Mouse (Mus musculus) forebrain, embryonic 14.5 days (tissue): ENCODE results near the gene Mbnl1. TPM values are rescaled to one million over a fixed set of nuclear protein-coding genes. Genes with fewer than 3 reads are reported as not detected.

Experiments
- ATAC-seq: fragments of 200-750 bp; cut with Nextera tagmentation; 2 replicates; pipeline ENCODE4 v1.8.0; 2017; ENCODE audit warnings: mild to moderate bottlenecking, moderate library complexity
- DNase-seq: peaks from one replicate; pipeline ENCODE4 v3.0.0-alpha.2; 2015; ENCODE audit warnings: low spot score
- H3K27ac ChIP-seq: fragments of 300-500 bp; sonication (generic); 2 replicates; pipeline ENCODE4 v1.5.1; 2014; ENCODE audit warnings: low read depth, mild to moderate bottlenecking, control low read depth, low read length, moderate library complexity
- H3K27me3 ChIP-seq: fragments of 300-500 bp; sonication (generic); replicated peaks from 2 replicates; pipeline ENCODE4 v1.6.1; 2014; ENCODE audit warnings: low read length, control low read depth, mixed read lengths; ENCODE audit not compliant: control insufficient read depth, insufficient read depth
- H3K36me3 ChIP-seq: fragments of 300-500 bp; sonication (generic); 2 replicates; pipeline ENCODE4 v1.6.1; 2014; ENCODE audit warnings: low read length, control low read depth; ENCODE audit not compliant: control insufficient read depth, insufficient read depth
- H3K4me1 ChIP-seq: fragments of 300-500 bp; sonication (generic); 2 replicates; pipeline ENCODE4 v1.6.1; 2014; ENCODE audit warnings: antibody characterized with exemption, low read length, control low read depth; ENCODE audit not compliant: control insufficient read depth, insufficient read depth
- H3K4me2 ChIP-seq: fragments of 300-500 bp; sonication (generic); 2 replicates; pipeline ENCODE4 v1.6.1; 2014; ENCODE audit warnings: mild to moderate bottlenecking, control low read depth, low read length
- H3K4me3 ChIP-seq: fragments of 300-500 bp; sonication (generic); 2 replicates; pipeline ENCODE4 v1.5.1; 2014; ENCODE audit warnings: low read depth, low read length, control low read depth
- H3K9ac ChIP-seq: fragments of 300-500 bp; sonication (generic); 2 replicates; pipeline ENCODE4 v1.6.1; 2014; ENCODE audit warnings: mild to moderate bottlenecking, low read length, control low read depth, moderate library complexity
- H3K9me3 ChIP-seq: fragments of 300-500 bp; sonication (generic); replicated peaks from 2 replicates; pipeline ENCODE4 v1.6.1; 2016; ENCODE audit warnings: low read length, control low read depth, mixed read lengths; ENCODE audit not compliant: control insufficient read depth
- WGBS: fragments of 180-500 bp; shearing (Covaris S2); extraction: QIAGEN DNeasy Blood & Tissue Kit; methylation state at CpG from one replicate; pipeline ENCODE4 v1.1.7; 2014; 5-methylcytosine and 5-hydroxymethylcytosine counted together
- polyA plus RNA-seq: library from polyadenylated mRNA; unstranded; fragments of >200 nt; fragmentation: Nextera tagmentation; extraction: Ambion mirVana; gene quantifications from 2 replicates; pipeline ENCODE4 v1.2.1, GENCODE M21; 2014

Mbnl1 gene
- polyA plus RNA-seq, 1 experiment from 2014 or later = 43.9 TPM

DNA sequence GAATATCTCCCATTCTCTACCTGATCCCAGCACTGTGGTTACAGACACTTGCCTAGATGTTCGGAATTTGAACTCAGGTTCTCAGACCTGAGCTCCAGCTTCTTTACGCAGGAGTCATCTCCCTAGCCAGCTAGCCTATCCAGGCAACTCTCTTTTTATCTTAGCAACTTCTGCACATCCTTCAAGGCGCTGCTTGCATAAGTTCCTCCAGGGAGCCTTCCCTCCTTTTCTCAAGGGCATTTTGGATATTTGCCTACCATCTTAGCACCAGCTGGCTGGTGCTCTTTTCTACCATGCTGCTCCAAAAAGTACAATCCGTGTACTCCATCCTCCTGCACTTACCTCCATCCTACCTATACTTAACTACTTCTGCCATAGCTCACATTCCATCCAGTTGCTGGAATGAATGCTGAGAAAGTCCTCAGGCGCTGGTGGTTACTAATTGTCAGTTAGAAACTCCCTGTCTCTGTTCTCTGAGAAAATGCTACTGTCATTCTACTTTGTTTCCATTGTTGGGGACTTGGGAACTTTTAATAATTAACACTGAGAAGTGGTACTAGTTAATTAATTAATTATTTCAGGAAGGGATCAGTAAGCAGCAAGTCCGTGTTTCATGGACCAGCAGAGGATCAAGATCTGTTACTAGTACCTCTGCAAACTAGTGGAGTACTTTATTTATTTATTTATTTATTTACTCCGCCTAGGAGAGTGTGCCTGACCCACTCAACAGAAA, 27.3 kb downstream of the Mbnl1 start:
- Histone ChIP-seq H3K27me3 (no peaks in the 10 kb centered on the region), H3K4me3 (peak overlapping the region; percentile 75), H3K4me1 (peaks cover 17% of the 10 kb centered on the region), H3K9ac (peak overlapping the region; percentile 82; the same call in 1 of the 2 replicates), H3K36me3 (no peaks in the 10 kb centered on the region), H3K27ac (no peak overlapping the region), H3K4me2 (peak overlapping the region; percentile 75), H3K9me3 (no peaks in the 10 kb centered on the region)
- DNase-seq (peak; percentile 8), ATAC-seq (no peak)
- 41% methylated on average over 7 of the region's 7 CpGs for WGBS

- peak overlapping the region; percentile 82 for H3K9ac ChIP-seq
- H3K4me3 ChIP-seq = peak overlapping the region; percentile 75
- no peaks in the 10 kb centered on the region for H3K9me3 ChIP-seq
- no peaks in the 10 kb centered on the region for H3K36me3 ChIP-seq
- DNase-seq (peak; percentile 76), ATAC-seq (peak; percentile 92)
- H3K4me2 ChIP-seq = peak overlapping the region; percentile 75
- H3K27me3 ChIP-seq = no peaks in the 10 kb centered on the region
- peaks cover 17% of the 10 kb centered on the region for H3K4me1 ChIP-seq
- H3K27ac ChIP-seq = peak overlapping the region; percentile 84
- WGBS = under 1% methylated on average over 77 of the region's 96 CpGs
These were observed 28.2 kb downstream of the Mbnl1 start for GRCm38 (mm10) chr3:60500571-60501527.

- Histone ChIP-seq H3K4me1 (peaks cover 17% of the 10 kb centered on the region), H3K36me3 (no peaks in the 10 kb centered on the region), H3K9me3 (no peaks in the 10 kb centered on the region), H3K9ac (peak overlapping the region; percentile 82), H3K4me2 (peak overlapping the region; percentile 75), H3K4me3 (peak overlapping the region; percentile 75), H3K27me3 (no peaks in the 10 kb centered on the region), H3K27ac (peak overlapping the region; percentile 84)
- DNase-seq (peak; percentile 62), ATAC-seq (peak; percentile 71)
- WGBS = 2% methylated on average over 23 of the region's 29 CpGs
These were observed 29.0 kb downstream of the Mbnl1 start for GRCm38 (mm10) chr3:60501561-60502151.

GRCm38 (mm10) chr3:60502155-60502987, 29.7 kb downstream of the Mbnl1 start:
- no peaks in the 10 kb centered on the region for H3K9me3 ChIP-seq
- H3K27me3 ChIP-seq = no peaks in the 10 kb centered on the region
- H3K4me1 ChIP-seq = peaks cover 17% of the 10 kb centered on the region
- no peak for ATAC-seq
- H3K4me3 ChIP-seq = peak overlapping the region; percentile 75
- H3K27ac ChIP-seq = no peak overlapping the region
- peak; percentile 23 for DNase-seq
- H3K4me2 ChIP-seq = peak overlapping the region; percentile 75
- H3K36me3 ChIP-seq = no peaks in the 10 kb centered on the region
- peak overlapping the region; percentile 82 for H3K9ac ChIP-seq
- WGBS = 32% methylated on average over 7 of the region's 7 CpGs

DNA sequence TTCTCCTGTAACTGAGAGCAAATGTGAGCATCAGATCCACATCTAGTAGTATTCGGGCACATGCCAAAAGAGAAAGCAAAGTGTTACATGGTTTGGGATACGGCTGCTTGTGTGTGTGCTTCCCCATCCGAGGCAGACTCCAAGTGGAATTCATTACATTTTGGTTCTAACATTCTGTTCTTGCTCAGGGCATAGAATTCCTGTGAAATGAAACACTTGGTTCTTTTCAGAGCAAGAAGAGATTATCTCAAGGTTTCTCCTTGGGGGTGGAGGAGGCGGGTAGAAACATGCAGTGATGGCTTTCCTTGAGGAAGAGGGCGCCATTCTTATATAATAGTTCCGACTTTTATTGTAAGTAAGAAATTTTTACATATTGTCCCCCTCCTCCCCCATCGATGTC, 30.6 kb downstream of the Mbnl1 start:
- peaks cover 17% of the 10 kb centered on the region for H3K4me1 ChIP-seq
- no peaks in the 10 kb centered on the region for H3K36me3 ChIP-seq
- no peaks in the 10 kb centered on the region for H3K9me3 ChIP-seq
- DNase-seq (peak; percentile 25), ATAC-seq (no peak)
- H3K4me3 ChIP-seq = no peak overlapping the region
- H3K27ac ChIP-seq = no peak overlapping the region
- peak overlapping the region; percentile 75 for H3K4me2 ChIP-seq
- H3K27me3 ChIP-seq = no peaks in the 10 kb centered on the region
- whole genome bisulfite sequencing = 39% methylated on average over 7 of the region's 7 CpGs
- no peak overlapping the region for H3K9ac ChIP-seq

- no peaks in the 10 kb centered on the region for H3K9me3 ChIP-seq
- peaks cover 17% of the 10 kb centered on the region for H3K4me1 ChIP-seq
- no peak overlapping the region for H3K9ac ChIP-seq
- ATAC-seq (no peak), DNase-seq (no peak)
- H3K27me3 ChIP-seq = no peaks in the 10 kb centered on the region
- no peak overlapping the region for H3K4me3 ChIP-seq
- H3K36me3 ChIP-seq = no peaks in the 10 kb centered on the region
- no peak overlapping the region for H3K27ac ChIP-seq
- 59% methylated on average over 5 of the region's 5 CpGs for WGBS
- no peak overlapping the region for H3K4me2 ChIP-seq
These were observed 32.3 kb downstream of the Mbnl1 start for GRCm38 (mm10) chr3:60504775-60505430.

- H3K27me3 ChIP-seq = no peaks in the 10 kb centered on the region
- H3K36me3 ChIP-seq = no peaks in the 10 kb centered on the region
- H3K4me1 ChIP-seq = peaks cover 13% of the 10 kb centered on the region
- no peaks in the 10 kb centered on the region for H3K9me3 ChIP-seq
- no peak overlapping the region for H3K4me3 ChIP-seq
- 90% methylated on average over 5 of the region's 5 CpGs for WGBS
- no peak overlapping the region for H3K9ac ChIP-seq
- no peak for DNase-seq
- ATAC-seq = no peak
- no peak overlapping the region for H3K27ac ChIP-seq
- no peak overlapping the region for H3K4me2 ChIP-seq
These were observed 34.2 kb downstream of the Mbnl1 start for GRCm38 (mm10) chr3:60506821-60507220.

DNA sequence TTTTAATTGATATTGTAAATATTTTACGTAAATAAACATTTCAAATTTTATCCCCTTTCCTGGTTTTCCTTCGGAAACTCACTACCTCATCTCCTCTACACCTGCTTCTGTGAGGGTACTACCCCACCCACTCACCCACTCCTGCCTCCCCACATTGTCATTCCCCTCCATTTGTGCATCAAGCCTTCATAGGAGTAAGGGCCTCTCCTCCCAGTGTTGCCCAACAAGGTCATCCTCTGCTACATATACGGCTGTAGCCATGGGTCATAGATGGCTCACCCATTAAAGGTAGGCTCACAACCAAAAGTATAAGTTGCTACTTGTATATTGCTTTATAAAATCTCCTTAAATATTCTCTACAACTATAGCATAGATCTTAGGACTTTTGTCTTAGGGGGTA, 34.9 kb downstream of the Mbnl1 start:
- WGBS = 91% methylated on average over 3 of the region's 3 CpGs
- Histone ChIP-seq H3K9me3 (no peaks in the 10 kb centered on the region), H3K27me3 (no peaks in the 10 kb centered on the region), H3K27ac (no peak overlapping the region), H3K4me2 (no peak overlapping the region), H3K4me3 (no peak overlapping the region), H3K4me1 (peaks cover 8% of the 10 kb centered on the region), H3K9ac (no peak overlapping the region), H3K36me3 (no peaks in the 10 kb centered on the region)
- ATAC-seq = no peak
- DNase-seq = no peak
